Mouse (Mus musculus) G1E (cell line): ENCODE results near the gene Sec24a. TPM values are rescaled to one million over a fixed set of nuclear protein-coding genes. Genes with fewer than 3 reads are reported as not detected.
"Not testable (repeated sequence)": the region's sequence is repeated elsewhere in the genome, so short reads cannot be mapped to it uniquely, and the experiment has no call there.

Experiments used
- ATAC-seq: 2 replicates; pipeline ENCODE4 v1.8.0; 2016; ENCODE audit warnings: mild to moderate bottlenecking; ENCODE audit not compliant: insufficient number of reproducible peaks, poor library complexity, low FRiP score, severe bottlenecking; ENCODE audit errors: extremely low read depth
- DNase-seq: peaks from one replicate; pipeline ENCODE4 v3.0.0; 2012; ENCODE audit warnings: low spot score
- H3K27me3 ChIP-seq: 2 replicates; pipeline ENCODE4 v1.6.1; 2012; ENCODE audit warnings: mild to moderate bottlenecking, low read length, inconsistent platforms; ENCODE audit not compliant: insufficient read depth
- H3K36me3 ChIP-seq: replicated peaks from 2 replicates; pipeline ENCODE3; 2012; ENCODE audit warnings: mild to moderate bottlenecking, inconsistent platforms
- H3K4me1 ChIP-seq: 2 replicates; pipeline ENCODE4 v1.6.1; 2012; ENCODE audit warnings: low read depth, low read length, inconsistent platforms, mixed read lengths; ENCODE audit not compliant: insufficient read depth
- H3K4me3 ChIP-seq: 2 replicates; pipeline ENCODE4 v1.5.1; 2012; ENCODE audit warnings: low read depth, mild to moderate bottlenecking, inconsistent platforms, low read length, moderate library complexity, mixed read lengths
- H3K9me3 ChIP-seq: replicated peaks from 2 replicates; pipeline ENCODE4 v1.6.1; 2012; ENCODE audit warnings: inconsistent platforms
- CTCF ChIP-seq: IDR thresholded peaks from 2 replicates; pipeline ENCODE4 v1.5.1; 2012; ENCODE audit warnings: low read depth, low read length, inconsistent platforms, mixed read lengths
- GATA1 ChIP-seq: IDR thresholded peaks from 2 replicates; pipeline ENCODE4 v1.6.1; 2012; ENCODE audit warnings: borderline replicate concordance, low read length, inconsistent platforms, mixed read lengths
- GATA2 ChIP-seq: IDR thresholded peaks from 2 replicates; pipeline ENCODE4 v1.6.1; 2012; ENCODE audit warnings: low read depth, low read length, inconsistent platforms, borderline replicate concordance
- POLR2AphosphoS5 ChIP-seq: IDR thresholded peaks from 2 replicates; pipeline ENCODE4 v1.6.1; 2012; ENCODE audit warnings: low read depth, low read length, inconsistent platforms; ENCODE audit not compliant: insufficient replicate concordance
- TAL1 ChIP-seq: conservative IDR thresholded peaks from 2 replicates; pipeline ENCODE4 v1.6.1; 2012; ENCODE audit warnings: low read depth, low read length, inconsistent platforms, mixed read lengths
- polyA plus RNA-seq: library from polyadenylated mRNA; stranded (reverse); fragments of >175 nt; gene quantifications from 2 replicates; pipeline ENCODE4 v1.2.3, GENCODE M21; 2012
- total RNA-seq, 2 experiments: library from RNA; stranded (forward) in 1 of 2; stranded (reverse) in 1 of 2; fragments of 200-1000 nt in 1 of 2; fragments of >200 nt in 1 of 2; fragmentation: Nextera tagmentation in 1 of 2; gene quantifications; 2 replicates each; pipeline ENCODE4 v1.2.3; 2014 to 2017

The Sec24a gene
- total and polyA plus RNA-seq, 3 experiments, result 8.2 to 40.9 (median 22.4) TPM

DNA sequence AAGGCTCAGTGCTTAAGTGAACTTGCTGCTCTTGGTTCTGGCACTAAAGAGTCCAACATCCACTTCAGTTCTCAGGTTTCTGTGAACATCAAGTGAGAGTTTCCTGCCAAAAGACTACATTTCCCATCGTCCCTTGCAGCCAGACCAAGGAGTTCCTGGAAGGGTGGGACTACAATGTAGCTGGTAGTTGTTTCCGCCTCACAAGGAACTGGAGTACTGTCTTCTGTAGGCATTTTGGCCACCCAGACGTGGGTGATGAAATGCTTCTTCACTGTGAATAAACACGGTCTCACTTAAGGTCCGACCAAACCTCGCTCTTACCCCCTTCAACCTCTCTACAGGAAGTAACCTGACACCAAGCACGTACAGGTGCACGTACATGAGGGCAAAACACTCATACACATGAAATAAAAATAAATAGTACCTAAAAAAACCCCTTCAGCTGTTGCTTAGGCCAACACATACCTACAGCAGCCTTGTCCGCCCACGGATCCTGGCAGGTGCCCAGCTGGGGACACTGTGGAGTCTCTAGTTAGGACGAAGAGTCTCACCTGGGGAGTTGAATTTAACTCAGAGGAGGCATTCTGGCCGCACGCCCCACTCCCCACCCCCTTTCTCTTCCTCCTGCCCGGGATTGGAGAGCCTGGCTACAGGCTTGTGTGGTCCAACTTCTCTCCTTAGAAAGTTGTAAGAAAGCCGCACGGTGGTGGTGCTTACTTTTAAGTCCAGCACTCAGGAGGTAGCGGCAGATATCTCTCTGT lies 42.0 kb upstream of the Sec24a start:
- H3K36me3 ChIP-seq, result no peaks in the 10 kb centered on the region
- peak; percentile 66; the same call in 1 of the 2 replicates for ATAC-seq
- no peak for TF ChIP-seq POLR2AphosphoS5
- TF ChIP-seq TAL1, result no peak
- TF ChIP-seq CTCF, result no peak
- no peak for TF ChIP-seq GATA2
- no peak for TF ChIP-seq GATA1
- H3K4me1 ChIP-seq, result peaks cover 25% of the 10 kb centered on the region
- H3K27me3 ChIP-seq, result peaks cover 8% of the 10 kb centered on the region
- peak overlapping the region; percentile 52; the same call in 1 of the 2 replicates for H3K4me3 ChIP-seq
- peak; percentile 85 for DNase-seq
- no peaks in the 10 kb centered on the region for H3K9me3 ChIP-seq

DNA sequence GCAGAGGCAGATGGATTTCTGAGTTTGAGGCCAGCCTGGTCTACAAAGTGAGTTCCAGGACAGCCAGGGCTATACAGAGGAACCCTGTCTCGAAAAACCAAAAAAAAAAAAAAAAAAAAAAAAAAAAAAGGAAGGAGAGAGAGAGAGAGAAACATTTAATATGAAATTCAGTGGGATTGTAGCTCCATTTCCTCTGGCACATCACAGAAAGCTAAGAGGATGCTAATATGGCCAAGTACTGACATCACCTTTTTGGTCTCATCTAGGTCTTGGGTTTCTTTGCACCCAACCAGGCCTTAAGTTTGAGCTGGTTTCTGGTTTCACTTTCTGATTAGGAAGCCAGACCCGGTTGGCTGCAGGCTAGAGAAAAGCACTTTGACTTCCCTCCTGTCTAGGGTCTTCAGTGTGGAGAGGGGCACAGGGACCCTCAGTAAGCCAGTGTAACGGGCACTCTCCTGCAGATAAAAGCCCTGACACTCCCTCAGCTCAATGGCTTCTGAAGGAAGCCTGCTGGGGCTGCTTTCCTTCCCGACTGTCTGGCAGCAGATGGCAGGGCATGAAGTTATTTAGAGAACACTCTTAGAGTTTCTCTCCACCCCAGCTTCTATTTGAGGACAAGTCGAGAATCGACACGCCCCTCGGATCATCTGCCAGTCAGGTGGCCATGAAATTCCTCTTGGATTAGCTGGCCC lies 37.3 kb upstream of the Sec24a start:
- Histone ChIP-seq H3K27me3 (peaks cover 18% of the 10 kb centered on the region), H3K9me3 (no peaks in the 10 kb centered on the region), H3K4me3 (no peak overlapping the region; the same call in 1 of the 2 replicates), H3K4me1 (peaks cover 14% of the 10 kb centered on the region), H3K36me3 (no peaks in the 10 kb centered on the region)
- TF ChIP-seq TAL1 (no peak), GATA1 (no peak), POLR2AphosphoS5 (no peak), CTCF (no peak), GATA2 (no peak)
- DNase-seq (no peak), ATAC-seq (no peak)

DNA sequence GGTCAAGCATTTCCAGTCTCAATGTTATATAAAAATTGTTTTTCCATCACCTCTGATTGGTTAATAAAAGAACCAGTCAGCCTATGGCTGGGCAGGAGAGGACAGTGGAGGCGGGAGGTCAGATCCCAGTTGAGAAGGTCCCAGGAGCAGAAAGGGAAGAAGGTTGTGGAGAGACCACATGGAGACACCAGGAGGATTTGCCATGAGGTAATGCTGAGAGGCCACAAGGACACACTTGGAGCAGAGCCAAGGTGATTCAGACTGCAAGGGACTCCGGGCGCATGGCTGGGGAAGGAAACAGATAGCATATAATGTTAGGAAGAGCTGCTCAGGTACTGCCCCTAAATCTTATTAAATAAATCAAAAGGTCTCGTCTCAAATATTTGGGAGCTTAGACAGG lies 32.8 kb upstream of the Sec24a start:
- Histone ChIP-seq H3K27me3 (peaks cover 10% of the 10 kb centered on the region; the same call in 1 of the 2 replicates), H3K4me1 (peaks cover 6% of the 10 kb centered on the region), H3K9me3 (no peaks in the 10 kb centered on the region), H3K4me3 (no peak overlapping the region), H3K36me3 (peaks cover 27% of the 10 kb centered on the region)
- TF ChIP-seq GATA1 (no peak), TAL1 (no peak), CTCF (no peak), GATA2 (no peak), POLR2AphosphoS5 (no peak)
- DNase-seq, result no peak
- no peak for ATAC-seq

- Histone ChIP-seq H3K36me3 (peaks cover 76% of the 10 kb centered on the region), H3K9me3 (no peaks in the 10 kb centered on the region), H3K27me3 (no peaks in the 10 kb centered on the region), H3K4me3 (no peak overlapping the region), H3K4me1 (no peaks in the 10 kb centered on the region)
- TF ChIP-seq GATA1 (no peak), TAL1 (no peak), GATA2 (no peak), CTCF (no peak), POLR2AphosphoS5 (no peak)
- ATAC-seq, result no peak
- DNase-seq, result no peak
These were observed 27.2 kb upstream of the Sec24a start for GRCm38 (mm10) chr11:51790662-51791061.

DNA sequence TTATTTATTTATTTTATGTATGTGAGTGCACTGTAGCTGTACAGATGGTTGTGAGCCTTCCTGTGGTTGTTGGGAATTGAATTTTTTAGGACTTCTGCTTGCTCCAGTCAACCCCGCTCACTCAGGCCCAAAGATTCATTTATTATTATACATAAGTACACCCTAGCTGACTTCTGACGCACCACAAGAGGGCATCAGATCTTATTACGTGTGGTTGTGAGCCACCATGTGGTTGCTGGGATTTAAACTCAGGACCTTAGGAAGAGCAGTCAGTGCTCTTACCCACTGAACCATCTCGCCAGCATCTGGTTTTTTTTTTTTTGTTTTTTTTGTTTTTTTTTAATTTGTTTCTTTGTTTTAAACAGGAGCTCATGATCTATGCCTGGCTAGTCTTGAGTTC lies 26.3 kb upstream of the Sec24a start:
- not testable (repeated sequence) for DNase-seq, ATAC-seq, H3K4me3 ChIP-seq, H3K27me3 ChIP-seq, H3K9me3 ChIP-seq, H3K4me1 ChIP-seq
- H3K36me3 ChIP-seq, result peaks cover 79% of the 10 kb centered on the region

DNA sequence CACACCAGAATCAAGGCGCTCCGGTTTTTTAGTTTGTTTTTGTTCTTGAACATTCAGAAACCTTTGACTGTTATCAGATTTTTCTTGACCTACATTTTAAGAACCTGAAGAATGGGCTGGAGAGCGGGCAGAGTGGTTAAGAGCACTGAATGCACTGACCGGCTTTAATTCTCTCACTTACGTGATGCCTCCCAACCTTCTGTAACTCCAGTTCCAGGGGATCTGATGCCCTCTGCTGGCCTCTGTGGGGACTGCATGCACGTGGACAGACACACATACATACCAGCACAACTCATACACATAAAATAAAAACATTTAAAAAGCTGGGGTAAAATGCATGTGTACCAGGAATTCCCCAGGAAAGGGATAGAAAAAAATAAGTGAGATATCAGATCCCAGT lies 22.5 kb upstream of the Sec24a start:
- TF ChIP-seq GATA2 (no peak), CTCF (peak; percentile 83)
- DNase-seq (no peak), ATAC-seq (no peak)
- Histone ChIP-seq H3K36me3 (peaks cover 83% of the 10 kb centered on the region), H3K4me1 (no peaks in the 10 kb centered on the region), H3K27me3 (no peaks in the 10 kb centered on the region), H3K4me3 (no peak overlapping the region), H3K9me3 (no peaks in the 10 kb centered on the region)
